Mouse (Mus musculus) 3T3-L1 (cell line): ENCODE data around the gene Olfr986.
"Not testable (repeated sequence)": the region's sequence is repeated elsewhere in the genome, so short reads cannot be mapped to it uniquely, and the experiment has no call there.

Experiments used
- DNase-seq: peaks from one replicate; pipeline ENCODE4 v3.0.0-alpha.2; 2015; ENCODE audit warnings: low read depth, low spot score

Olfr986 gene

DNA sequence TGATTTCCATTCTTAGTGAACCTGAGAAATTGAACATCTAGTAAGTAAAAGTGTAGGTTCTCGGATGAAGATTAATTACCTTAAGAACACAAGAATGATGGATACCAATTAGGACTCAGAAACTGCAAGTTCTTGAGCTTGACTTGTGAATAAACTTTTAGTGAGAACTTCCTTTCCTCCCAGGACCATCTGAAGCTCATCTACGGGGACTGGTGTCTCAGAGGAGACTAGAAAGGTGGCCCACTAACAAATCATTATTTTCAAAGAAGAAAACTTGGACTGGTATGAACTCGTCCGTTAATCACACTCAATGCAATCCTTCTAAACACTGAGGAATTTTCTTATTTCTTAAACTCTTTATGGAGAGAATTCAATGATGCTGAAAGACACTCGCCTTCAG lies at the start of gene Olfr986:
Olfr986 (plus strand) TSS at position 301 of the 400 bp plus-strand sequence.
- DNase-seq = no peak

DNA sequence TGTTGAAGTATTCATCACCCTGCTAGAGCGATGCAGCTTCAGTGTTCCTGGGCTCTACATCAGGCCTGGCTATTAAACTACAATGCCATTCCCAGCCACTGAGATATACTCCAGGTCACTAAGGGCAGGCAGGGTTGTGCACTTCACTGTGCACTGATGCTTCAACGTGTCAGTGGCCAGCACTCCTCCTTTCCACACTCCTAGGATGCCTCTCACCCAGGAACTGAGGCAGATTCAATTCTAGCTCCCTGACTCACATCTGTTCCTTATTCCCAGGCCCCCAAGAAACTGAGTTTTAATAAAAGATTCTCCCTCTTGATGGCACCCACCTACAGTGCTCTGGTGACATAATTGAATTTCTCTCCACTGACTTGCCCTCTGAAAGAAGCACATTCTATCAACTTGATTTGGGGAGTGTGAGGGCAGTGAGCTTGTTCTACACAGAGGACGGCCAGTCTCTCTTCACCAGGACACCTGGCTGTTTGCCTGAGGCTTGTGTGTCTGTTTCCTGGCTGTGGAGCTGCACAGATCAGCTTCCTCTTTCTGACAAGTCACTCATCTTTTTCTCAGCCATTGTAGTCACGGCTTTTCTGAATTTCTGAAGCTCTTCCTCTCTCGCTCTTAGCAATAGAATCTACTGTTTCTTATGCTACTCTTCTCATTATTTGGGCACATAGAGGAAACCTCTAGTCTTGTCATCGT lies 43.6 kb upstream of the Olfr986 start:
- DNase-seq = no peak

DNA sequence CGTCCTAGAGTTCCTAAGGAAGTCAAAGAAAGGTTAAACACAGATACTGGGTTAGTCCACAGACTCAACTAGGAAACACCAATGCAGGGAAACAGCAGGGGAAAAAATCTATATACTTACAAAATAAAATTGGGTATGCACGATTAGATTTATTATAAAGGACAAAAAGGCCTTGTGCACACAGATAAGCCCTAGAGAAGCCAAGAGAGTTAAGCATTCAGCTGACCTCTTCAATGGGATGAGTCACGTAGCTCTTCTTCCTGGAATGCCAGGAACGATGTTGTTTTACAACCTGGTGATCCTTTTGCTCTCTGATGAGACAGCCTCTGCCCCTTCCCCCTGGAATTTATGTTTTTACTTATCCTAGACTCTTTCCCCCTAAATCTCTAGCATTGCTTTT lies 41.2 kb upstream of the Olfr986 start:
- DNase-seq = peak; percentile 13

DNA sequence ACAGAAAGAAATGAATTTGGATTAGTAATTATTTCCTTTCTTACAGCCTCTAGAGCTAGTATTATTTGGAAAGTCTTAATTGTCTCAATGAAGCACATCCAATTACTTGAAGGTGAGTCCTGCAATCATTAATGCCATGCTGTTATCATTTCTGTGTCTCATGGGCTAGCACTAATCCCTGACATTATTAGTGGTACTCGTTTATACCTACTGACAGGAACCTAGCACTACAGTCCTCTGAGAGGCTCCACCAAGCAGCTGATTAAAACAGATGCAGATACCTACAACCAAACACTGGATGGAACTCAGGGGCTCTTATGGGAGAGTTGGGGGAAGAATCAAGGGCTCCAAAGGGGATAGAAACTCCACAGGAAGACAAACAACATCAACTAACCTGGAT lies 39.2 kb upstream of the Olfr986 start:
- no peak for DNase-seq

DNA sequence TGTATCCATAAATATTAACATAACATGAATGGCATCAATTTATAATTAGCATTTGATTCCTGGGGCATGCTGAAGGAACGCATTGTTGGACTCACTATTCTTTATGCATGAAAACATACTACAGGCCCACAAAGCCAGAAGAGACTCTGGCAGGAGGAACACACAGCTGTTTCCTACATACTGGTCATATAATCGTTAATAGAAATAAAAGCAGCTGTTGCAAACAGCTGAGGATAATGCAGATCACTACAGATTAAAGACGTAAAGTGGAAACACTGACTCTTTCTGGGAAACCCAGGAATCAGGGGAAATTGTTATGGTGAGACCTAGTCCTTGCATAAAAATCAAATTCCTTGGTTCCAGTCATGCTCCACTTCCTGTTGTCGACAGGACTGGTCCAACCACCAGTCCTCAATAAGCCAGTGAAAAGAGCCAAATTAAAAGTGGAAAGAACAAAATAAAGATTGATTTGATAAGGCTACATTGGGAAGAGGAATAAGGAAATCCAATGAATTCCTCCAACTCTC lies 25.5 kb upstream of the Olfr986 start:
- DNase-seq = no peak

DNA sequence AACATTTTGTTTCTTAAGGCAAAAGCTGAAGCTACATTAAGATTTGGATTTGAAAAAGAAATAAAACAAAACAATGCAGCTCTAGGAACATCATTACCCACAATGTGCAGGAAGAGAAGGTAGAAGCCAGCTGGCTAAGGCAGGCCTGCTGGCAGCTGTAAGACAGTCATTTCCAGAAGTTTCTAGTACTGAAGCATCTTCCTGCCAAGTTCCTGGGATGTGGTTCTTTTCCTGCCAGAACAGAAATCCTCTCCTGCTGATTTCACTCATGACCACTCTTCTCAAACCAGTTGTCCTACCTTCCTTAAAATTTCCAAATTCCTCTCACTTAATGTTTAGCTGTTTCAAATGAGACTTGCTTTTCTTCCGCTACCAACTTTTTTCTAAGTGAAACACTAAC lies 14.3 kb upstream of the Olfr986 start:
- DNase-seq = no peak

DNA sequence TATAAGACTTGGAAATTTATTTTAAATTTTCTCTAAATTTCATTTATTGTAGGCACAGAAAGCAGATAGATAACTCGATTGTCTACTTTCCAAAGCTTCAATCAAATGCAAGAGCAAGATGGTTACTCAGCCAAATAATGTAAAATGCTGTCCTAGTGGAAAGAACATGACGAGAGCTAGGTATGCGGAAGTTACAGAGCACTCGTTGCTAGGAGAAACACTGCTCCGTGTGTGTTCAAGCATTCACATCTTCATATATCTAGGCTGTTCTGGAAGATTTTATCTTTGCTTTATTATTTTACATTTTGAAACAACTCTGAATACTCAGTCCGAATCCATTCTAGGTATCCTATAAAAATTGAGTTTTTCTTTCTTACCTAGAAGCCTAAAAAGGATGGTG lies 3.7 kb upstream of the Olfr986 start:
- no peak for DNase-seq

DNA sequence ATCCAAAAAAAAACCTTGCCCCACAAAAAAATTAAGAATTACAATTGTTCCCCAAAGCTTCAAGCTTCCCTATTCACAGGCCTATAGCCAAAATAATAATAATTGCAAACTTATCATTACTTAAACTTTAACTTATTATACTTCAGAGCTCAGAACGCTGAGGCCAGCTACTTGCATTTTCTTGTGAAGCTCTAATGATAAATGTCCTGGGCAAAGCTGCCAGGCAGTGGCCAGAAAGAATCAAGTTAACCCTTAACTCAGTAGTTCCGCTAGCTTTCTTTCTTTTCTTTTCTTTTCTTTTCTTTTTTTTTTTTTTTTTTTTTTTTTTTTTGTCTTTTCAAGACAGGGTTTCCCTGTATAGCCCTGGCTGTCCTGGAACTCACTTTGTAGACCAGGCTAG lies 4.4 kb downstream of the Olfr986 start:
- DNase-seq = not testable (repeated sequence)

DNA sequence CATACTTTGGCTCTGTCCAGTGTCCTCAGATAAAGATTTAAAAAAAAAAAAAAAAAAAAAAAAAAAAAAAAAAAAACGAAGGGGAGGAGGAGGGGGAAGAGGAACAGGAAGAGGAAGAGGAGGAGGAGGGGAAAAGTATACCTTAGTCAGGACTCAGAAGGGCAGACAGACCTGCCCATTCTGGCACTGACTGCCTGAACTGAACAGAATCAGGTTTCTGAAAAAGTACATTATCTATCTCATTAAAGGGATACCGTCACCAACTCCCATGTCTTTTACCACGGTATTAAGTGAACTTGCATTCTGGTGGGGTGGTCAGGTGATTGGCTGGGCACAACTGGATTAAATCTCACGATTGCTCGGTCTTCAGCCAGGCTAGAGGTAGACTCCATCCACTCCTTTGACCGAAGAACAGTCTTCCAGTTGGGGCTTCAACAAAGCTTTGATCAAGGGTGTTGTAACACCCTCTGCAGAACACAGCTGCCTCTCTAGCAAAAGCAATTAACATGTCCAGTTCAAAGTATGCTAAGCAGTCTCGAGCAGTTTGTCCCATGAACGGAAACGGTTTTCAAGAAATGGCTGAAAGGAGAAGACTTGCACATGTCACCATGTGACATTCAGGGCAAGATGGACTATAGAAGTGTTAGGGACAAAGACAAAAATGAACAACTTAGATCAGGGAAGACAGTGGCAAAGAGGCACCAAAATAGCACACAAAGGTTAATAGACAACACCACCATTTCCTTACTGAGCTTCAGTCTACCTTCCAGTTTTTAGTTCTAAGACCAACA lies 10.6 kb downstream of the Olfr986 start:
- no peak for DNase-seq

DNA sequence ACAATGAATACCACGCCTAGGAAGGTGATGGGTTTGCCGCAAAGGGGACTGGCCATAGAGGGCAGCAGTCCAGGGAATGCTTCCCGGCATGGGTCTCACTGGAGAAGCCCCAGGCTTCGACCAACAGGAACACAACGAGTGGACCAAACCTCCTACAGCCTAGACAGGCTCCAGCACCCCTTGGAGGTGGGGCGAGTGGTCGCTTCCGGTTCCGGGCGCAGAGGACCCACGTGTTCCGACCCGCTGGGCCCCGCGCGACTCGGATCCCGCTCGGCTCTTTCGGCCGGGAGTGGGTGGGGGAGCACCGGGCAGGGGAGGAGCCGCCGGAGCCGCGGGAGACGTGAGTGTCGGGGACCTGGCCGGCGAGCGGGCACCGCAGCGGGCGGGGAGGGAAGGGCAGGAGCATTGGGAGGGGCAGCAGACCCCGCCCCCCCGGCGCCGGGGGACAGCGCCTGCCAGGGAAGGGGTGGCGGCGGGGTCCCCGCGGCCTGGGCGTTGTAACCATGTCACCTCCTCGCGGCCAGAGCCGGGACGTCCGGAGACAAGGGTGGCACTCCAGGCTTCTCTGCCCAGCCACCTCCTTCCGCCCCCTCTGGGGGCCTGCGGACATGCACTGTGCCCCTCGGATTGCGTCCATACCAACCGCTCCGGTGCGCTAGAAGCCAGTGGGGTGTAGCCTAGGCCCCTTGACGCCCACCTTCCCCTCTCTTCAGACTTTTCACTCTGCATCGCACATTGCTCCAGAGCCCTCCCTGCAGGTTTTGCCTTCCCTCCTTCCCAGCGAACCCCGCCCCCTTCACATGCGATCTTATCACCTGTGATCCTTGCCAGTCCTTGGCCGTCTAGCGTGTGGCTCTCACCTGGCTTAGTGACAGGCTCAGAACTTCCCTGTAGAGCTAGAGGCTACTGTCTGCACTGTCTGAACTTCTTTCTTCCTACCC lies 11.6 kb downstream of the Olfr986 start, which contains the start of gene Zfp202:
Zfp202 (plus strand) TSS at position 219 of the 941 bp plus-strand sequence.
- peak; percentile 89 for DNase-seq

DNA sequence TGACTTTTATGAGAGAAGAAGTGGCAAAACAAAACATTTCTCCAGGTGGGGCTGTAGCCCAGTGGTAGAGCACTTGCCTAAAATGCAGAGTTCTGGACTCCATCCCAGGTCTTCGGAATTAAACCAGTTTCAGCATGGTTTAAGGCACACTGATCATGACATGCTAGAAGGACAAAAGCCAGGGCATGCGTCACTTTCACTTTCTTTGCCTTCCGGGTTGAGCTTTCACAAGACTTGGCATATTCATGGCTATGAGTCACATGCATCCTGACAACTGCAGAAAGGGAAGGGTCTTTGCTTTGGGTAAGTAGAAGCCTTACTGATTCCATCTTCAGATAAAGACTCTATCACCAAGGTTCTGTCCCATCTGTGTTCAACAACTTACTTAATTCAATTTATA lies 15.3 kb downstream of the Olfr986 start:
- peak; percentile 82 for DNase-seq

DNA sequence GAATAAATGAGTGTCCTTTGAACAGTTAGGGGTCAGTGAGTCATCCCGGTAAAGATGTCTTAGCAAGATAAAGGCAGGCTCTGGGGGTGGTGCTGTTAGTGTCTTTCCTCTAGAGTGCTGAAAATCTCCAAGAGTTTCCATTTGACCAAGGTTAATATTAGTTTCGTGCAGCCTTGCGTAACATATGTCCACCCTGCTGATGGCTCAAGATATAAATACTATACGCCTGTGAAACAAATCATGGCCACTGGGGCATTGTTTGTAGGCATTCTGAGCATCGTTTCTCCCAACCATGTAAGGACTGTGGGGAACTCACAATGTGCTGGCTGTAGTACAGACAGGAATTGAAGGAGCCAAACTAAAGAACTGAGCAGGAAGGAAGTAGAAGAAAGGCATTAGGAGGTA lies 25.8 kb downstream of the Olfr986 start:
- DNase-seq = peak; percentile 29

DNA sequence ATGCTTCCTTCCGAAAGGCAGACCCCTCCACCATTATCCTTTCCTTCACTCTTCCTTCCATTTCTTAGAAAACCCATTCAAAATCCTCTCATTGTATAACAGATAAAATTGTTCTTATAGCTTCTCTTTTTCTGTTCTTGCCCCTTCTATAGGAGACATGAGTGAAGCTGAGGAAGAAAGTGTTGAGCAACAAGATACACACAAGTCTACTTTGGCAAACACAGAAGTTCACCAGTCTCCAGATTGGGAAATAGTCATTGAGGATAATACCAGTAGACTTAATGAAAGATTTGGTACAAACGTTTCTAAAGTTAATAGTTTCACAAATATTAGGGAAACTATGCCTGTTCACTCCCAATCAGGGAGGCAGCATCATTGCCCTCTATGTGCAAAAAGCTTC lies 30.0 kb downstream of the Olfr986 start:
- DNase-seq = no peak

DNA sequence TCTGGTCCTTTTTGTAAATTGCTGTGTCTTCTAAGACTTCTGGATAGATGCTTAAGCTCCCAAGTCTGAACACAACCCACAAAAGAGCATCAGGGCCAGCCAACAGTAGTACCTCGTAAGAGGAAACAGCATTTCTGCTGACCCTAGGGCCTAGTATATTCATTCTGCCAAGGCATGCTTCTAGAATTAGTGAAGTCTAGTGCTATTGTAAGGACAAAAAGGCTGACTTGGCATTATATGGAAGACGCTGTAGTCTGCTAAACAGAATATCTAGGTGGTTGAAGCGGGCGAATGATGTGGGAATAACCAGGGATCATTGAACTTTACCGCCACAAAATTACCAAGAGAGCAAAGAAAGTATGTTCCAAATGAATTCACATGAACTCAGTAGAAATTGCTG lies 33.3 kb downstream of the Olfr986 start:
- DNase-seq = no peak

DNA sequence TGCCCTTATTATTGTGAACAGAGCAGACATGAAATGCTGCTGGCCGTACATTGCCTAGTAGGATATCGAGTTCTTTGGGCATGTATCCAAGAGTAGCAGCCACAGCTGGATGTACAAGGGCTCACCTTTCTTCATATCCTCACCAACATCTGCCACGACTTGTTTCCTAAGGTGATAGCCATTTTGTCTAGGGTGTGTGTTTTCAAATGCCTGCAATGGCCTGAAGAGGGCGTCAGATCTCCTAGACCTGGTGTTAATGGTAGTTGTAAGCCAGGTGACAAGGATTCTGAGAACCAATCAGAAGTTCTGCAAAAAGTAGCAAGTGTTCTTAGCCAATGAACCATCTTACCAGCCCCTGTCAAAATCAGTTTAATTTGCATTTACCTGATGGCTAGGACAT lies 35.9 kb downstream of the Olfr986 start:
- DNase-seq = no peak

DNA sequence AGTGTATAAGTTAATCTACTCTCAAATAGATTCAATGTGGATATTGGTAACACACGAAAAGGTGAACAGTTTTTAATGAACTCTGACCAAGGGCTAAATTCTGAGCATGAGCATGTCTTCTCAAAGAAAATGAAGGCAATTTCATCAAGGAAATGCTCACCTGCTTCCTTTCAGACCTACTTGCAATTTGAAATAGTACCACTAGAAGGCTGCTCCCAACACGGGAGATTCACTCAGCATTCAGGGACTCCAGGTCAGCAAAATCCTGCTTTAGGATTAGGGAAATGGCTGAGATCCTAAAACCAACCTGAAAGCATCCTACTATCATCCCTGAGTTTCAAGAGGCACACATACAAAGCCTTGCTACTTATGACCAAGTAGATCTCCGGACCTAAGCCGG lies 43.6 kb downstream of the Olfr986 start:
- no peak for DNase-seq

DNA sequence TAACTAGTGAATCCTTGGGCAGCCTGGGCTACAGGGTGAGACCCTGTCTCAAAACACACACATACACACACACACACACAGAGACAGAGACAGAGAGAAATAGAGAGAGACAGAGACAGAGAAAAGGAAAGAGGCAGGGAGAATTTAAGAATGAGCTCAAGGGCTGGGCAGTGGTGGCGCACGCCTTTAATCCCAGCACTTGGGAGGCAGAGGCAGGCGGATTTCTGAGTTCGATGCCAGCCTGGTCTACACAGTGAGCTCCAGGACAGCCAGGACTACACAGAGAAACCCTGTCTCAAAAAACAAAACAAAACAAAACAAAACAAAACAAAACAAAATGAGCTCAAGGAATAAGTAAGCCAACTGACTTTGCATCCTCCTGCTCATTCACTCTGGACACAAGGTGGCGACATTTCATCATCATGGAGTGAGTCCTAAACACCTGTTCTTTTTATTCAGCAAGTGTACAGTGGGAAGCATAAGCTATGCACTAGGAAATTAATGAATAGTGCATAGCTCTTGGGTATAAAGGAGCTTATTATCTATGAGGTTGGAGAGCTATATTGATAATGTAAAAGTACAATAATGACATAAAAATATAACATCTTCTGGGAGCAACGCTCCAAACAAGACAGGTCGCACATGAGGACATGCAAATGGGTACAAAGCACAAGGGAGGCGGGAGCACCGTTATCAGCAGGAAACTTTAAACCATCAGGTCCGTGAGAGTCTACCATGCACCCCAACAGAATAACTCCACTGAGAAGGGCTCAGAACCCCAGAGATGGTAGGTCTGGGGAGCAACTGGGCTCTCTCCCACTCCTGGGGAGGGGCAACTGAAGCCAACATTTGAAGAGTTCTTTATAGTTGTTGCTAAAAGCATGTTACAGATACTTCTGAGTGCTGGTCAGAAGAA lies 47.4 kb downstream of the Olfr986 start:
- peak; percentile 79 for DNase-seq

DNA sequence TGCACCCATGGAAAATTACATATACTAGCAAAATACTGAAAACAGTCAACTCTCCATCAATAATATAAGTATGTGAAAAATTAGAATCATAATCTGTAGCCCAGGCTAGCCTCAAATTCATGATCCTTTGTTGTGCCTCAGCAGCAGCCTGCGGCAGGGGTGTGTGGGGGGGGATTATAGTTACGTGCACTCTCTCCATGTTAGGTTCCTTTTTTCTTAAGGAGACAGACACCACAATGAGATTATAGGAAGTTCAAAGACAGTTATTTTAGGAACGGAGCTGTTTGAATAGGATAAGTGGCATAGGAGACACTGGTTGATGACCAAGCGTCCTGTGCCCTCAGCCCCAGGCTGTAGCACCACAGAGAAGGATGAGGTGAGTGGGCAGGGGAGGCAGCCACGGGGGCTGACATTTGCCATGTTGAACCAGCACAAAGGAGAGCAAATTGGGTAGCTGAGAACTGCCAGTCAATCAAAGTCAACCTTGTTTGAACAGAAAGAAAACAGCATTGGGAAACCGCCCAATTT lies 48.1 kb downstream of the Olfr986 start:
- DNase-seq = no peak

DNA sequence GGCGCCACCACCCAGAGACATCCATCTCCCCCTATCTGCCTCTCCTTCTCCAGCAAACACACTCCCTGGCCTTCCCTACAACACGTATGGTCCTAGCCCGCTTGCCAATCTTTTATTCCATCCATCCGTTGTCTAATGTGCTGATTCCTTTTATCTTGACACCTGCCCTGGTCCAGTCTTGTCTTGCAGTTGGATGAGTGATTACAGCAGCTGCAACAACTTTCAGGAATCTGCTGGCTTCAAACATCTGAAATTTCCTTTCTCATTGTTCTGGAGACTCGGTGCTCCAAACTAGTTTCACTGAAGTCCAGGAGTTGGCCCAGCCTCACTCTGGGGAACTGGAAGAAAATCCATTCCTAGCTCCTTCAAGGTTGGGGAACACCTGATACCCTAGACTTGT lies 48.8 kb downstream of the Olfr986 start:
- no peak for DNase-seq

DNA sequence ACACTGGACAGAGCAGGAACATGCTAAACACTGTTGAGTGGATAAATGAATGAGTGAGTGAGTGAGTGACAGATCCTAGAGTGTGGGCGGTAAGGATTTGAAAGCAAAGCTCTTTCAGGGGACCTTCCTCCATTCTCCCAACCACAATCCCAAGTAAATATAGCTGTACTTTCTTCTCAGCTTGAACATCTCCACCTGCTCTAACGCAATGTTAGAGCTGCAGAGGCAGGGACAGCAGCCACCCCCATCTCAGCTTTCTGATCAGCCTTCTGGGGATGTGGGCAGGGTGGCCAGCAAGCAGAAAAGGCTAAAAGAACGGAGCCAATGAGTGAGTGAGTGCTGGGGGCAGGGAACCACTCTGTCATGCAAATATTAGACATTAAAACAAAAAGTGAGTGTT lies 50.3 kb downstream of the Olfr986 start:
- no peak for DNase-seq
